Mouse (Mus musculus) bone marrow, adult 2 months (tissue): ENCODE measurements around the gene Rab29. TPM values are rescaled to one million over a fixed set of nuclear protein-coding genes. Genes with fewer than 3 reads are reported as not detected.

Experiments
- H3K27ac ChIP-seq: fragments of 200-500 bp; 2 replicates; pipeline ENCODE4 v1.5.1; 2012; ENCODE audit warnings: low read depth, mild to moderate bottlenecking, control low read depth, inconsistent platforms, low read length; ENCODE audit not compliant: control insufficient read depth, poor library complexity, insufficient read depth
- H3K4me1 ChIP-seq: fragments of 200-500 bp; 2 replicates; pipeline ENCODE4 v1.6.1; 2011; ENCODE audit warnings: low read length; ENCODE audit not compliant: control insufficient read depth, insufficient read depth
- H3K4me3 ChIP-seq: fragments of 200-500 bp; replicated peaks from 2 replicates; pipeline ENCODE3; 2011; ENCODE audit warnings: mild to moderate bottlenecking, low read depth, low read length, control low read depth; ENCODE audit not compliant: control insufficient read depth
- CTCF ChIP-seq: fragments of 200-500 bp; IDR thresholded peaks from 2 replicates; pipeline ENCODE4 v1.5.1; 2011; ENCODE audit warnings: low read length, control low read depth; ENCODE audit not compliant: control insufficient read depth, insufficient read depth
- POLR2A ChIP-seq: fragments of 200-500 bp; IDR thresholded peaks from 2 replicates; pipeline ENCODE4 v1.6.1; 2011; ENCODE audit warnings: low read depth, mild to moderate bottlenecking, control low read depth, low read length, borderline replicate concordance; ENCODE audit not compliant: control insufficient read depth
- WGBS: fragments of 180-500 bp; shearing (Covaris S2); methylation state at CpG from one replicate; pipeline ENCODE4 v1.1.7; 2018; 5-methylcytosine and 5-hydroxymethylcytosine counted together
- polyA plus RNA-seq: library from polyadenylated mRNA; stranded (reverse); fragments of >200 nt; gene quantifications from 2 replicates; pipeline ENCODE4 v1.2.4, GENCODE M21; 2011; ENCODE audit warnings: low replicate concordance; ENCODE audit not compliant: missing spikeins, insufficient read depth, insufficient read length

Rab29 gene
- polyA plus RNA-seq, 1 experiment = 15.7 TPM

GRCm38 (mm10) chr1:131827787-131828258, 39.2 kb upstream of the Rab29 start:
- Histone ChIP-seq H3K27ac (peak overlapping the region; percentile 59), H3K4me3 (peak overlapping the region; percentile 86), H3K4me1 (no peaks in the 10 kb centered on the region; the same call in 1 of the 2 replicates)
- TF ChIP-seq POLR2A = no peak; the same call in 1 of the 2 replicates
- under 1% methylated on average over 36 of the region's 36 CpGs for WGBS

- 2% methylated on average over 22 of the region's 22 CpGs for WGBS
- no peak for TF ChIP-seq POLR2A
- TF ChIP-seq CTCF = no peak
- Histone ChIP-seq H3K4me1 (no peaks in the 10 kb centered on the region; the same call in 1 of the 2 replicates), H3K4me3 (peak overlapping the region; percentile 86), H3K27ac (peak overlapping the region; percentile 59; the same call in 1 of the 2 replicates)
Measured at GRCm38 (mm10) chr1:131828297-131829126, 38.5 kb upstream of the Rab29 start.

GRCm38 (mm10) chr1:131829279-131829678, 37.7 kb upstream of the Rab29 start:
- no peak overlapping the region for H3K4me3 ChIP-seq

GRCm38 (mm10) chr1:131830561-131830960, 36.5 kb upstream of the Rab29 start:
- no peak for TF ChIP-seq POLR2A
- TF ChIP-seq CTCF = no peak
- WGBS = 86% methylated on average over 15 of the region's 15 CpGs
- H3K4me3 ChIP-seq = no peak overlapping the region
- no peaks in the 10 kb centered on the region; the same call in 1 of the 2 replicates for H3K4me1 ChIP-seq
- no peak overlapping the region for H3K27ac ChIP-seq

More at GRCm38 (mm10) chr1:131829279-131829678, 37.7 kb upstream of the Rab29 start:
- TF ChIP-seq CTCF = no peak
- TF ChIP-seq POLR2A = no peak
- no peak overlapping the region for H3K27ac ChIP-seq
- 37% methylated on average over 5 of the region's 5 CpGs for WGBS
- no peaks in the 10 kb centered on the region; the same call in 1 of the 2 replicates for H3K4me1 ChIP-seq

DNA sequence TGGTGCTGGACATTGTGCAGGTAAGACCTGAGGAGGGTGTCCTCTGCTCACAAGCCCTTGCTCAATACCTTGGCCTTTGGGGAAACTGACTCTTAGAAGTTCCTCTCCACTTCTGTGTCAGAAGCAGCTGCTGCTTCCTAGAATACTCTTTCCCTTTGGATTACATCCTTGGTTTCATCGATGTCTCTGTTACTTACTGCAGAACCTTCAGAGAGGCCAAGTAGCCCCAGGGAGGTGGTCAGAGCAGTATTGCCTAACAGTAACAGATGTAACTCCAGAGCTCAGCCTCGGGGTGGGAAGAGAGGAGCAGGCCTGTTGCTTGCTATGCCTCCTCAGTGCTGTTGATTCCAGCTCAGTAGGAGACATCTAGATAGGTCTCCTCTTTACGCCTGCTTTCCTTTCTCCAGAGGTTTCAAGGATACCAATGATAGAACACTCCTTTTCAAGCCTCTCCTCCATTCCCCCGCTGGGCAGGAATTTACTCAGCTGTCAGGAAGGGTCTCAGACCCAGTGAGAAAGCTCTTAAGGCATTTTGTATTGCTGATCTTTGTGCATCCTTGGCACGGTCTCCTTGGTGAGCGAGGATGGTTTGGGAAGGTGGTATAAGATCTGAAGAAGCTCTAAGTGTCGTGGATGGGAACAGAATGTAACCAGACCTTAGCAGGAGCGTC, 35.9 kb upstream of the Rab29 start:
- H3K27ac ChIP-seq = no peak overlapping the region
- H3K4me1 ChIP-seq = no peaks in the 10 kb centered on the region; the same call in 1 of the 2 replicates
- TF ChIP-seq CTCF (no peak), POLR2A (no peak)
- no peak overlapping the region for H3K4me3 ChIP-seq
- WGBS = 74% methylated on average over 8 of the region's 8 CpGs

- Histone ChIP-seq H3K4me1 (no peaks in the 10 kb centered on the region), H3K27ac (no peak overlapping the region), H3K4me3 (no peak overlapping the region)
- 81% methylated on average over 3 of the region's 3 CpGs for WGBS
- TF ChIP-seq CTCF (no peak), POLR2A (no peak)
Measured at GRCm38 (mm10) chr1:131837035-131837434, 30.0 kb upstream of the Rab29 start.

- 74% methylated on average over 5 of the region's 5 CpGs for WGBS
- no peak for TF ChIP-seq CTCF
- no peak for TF ChIP-seq POLR2A
- Histone ChIP-seq H3K27ac (no peak overlapping the region), H3K4me1 (no peaks in the 10 kb centered on the region), H3K4me3 (no peak overlapping the region)
Measured at GRCm38 (mm10) chr1:131838542-131838941, 28.5 kb upstream of the Rab29 start.

GRCm38 (mm10) chr1:131839279-131839678, 27.7 kb upstream of the Rab29 start:
- H3K4me1 ChIP-seq = no peaks in the 10 kb centered on the region
- H3K27ac ChIP-seq = no peak overlapping the region
- WGBS = 70% methylated on average over 2 of the region's 2 CpGs
- TF ChIP-seq POLR2A = no peak
- no peak for TF ChIP-seq CTCF
- no peak overlapping the region for H3K4me3 ChIP-seq
